Mouse (Mus musculus): ENCODE data around the gene Gm28308. TPM values are rescaled to one million over a fixed set of nuclear protein-coding genes. Genes with fewer than 3 reads are reported as not detected.

Gene Gm28308
- polyA plus RNA-seq, 2 experiments, result not detected

DNA sequence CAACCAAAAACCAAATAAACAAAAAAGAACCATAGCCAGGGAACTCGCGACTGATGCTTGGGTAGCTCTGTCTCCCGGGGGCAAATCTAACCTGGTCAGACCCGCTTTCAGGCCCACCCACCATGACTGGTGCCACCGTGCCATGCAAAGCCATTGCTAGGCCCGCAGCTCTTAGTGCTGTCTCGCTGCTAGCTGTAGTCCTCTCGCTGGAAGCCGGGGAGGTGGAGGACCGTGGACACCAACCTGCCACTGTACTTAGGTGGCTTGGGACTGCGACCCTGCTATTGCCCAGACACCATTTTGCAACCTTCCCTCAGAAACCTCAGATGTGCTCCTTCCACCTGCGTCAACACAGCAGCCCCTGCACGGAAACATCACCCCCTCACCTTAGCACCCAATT is 1.2 kb downstream of the Gm28308 start:
- peaks cover 97% of the 10 kb centered on the region for H3K27me3 ChIP-seq (ENCODE audit: control insufficient read depth, insufficient read depth, low read length)

DNA sequence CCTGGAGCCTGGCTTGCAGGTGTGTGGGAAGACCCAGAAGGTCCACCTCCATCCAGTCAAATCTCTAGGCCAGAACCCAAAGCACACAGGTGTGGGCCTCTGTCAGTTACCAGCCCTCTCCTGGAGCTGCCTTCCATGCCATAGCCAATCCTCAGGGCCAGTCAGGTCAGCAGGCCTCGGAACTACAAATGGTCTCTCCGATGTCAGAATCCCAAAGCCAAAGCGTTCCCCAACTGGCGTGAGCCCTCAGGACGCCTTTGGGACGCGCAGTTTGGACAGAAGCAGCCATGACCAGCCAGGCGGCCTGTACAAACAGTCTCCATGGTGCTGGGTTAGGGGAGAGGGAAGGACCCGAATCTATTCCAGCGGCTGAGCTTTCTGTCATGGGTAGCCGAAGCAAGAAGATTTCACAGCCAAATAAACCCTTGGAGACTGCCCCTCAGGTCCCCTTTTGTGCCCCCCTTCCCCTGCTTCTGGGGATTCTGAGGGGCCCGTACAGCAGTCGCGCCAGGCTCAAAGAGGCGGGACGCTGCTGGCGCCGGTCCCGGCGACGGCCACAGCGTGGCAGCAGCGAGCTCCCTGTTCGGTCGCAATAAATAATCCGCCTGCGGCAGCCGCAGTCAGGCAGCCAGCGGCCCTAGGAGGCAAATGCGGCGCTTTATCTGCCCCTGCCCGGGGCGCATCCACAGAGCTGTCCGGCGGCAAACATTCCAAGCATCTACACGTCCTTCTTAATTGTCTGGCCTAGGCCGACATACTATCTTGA is 1.8 kb downstream of the Gm28308 start:
- Histone ChIP-seq H3K27ac (no peak overlapping the region), H3K9me3 (ENCODE audit: control insufficient read depth, low read length) (no peaks in the 10 kb centered on the region), H3K4me2 (ENCODE audit: low read depth) (no peak overlapping the region; the same call in 1 of the 2 replicates), H3K9ac (replicated peaks) (no peak overlapping the region), H3K36me3 (replicated peaks; ENCODE audit: control insufficient read depth, insufficient read depth, low read depth) (no peaks in the 10 kb centered on the region), H3K4me3 (ENCODE audit: insufficient read depth in 1 of 2, low read depth in 2 of 2, low read length in 2 of 2) (no peak overlapping the region), H3K4me1 (replicated peaks; ENCODE audit: control insufficient read depth in 2 of 2, insufficient read depth in 2 of 2, low read length in 1 of 2) (no peaks in the 10 kb centered on the region), H3K27me3 (ENCODE audit: control insufficient read depth, insufficient read depth, low read length) (peaks cover 97% of the 10 kb centered on the region)
- DNase-seq (ENCODE audit: low read depth in 3 of 3, low spot score in 3 of 3) (no peak), ATAC-seq (ENCODE audit: insufficient read depth) (no peak)
- 2% methylated on average over 37 of the region's 37 CpGs for WGBS (ENCODE audit: insufficient replicate concordance)
- TF ChIP-seq CTCF (IDR thresholded peaks at IDR 0.05; ENCODE audit: low read depth) (peak; percentile 72), EP300 (IDR thresholded peaks at IDR 0.05; ENCODE audit: low read depth) (no peak)

More for the DNA sequence above, 1.2 kb downstream of the Gm28308 start:
- TF ChIP-seq CTCF (IDR thresholded peaks at IDR 0.05; ENCODE audit: low read depth), result no peak
- TF ChIP-seq EP300 (IDR thresholded peaks at IDR 0.05; ENCODE audit: low read depth), result no peak
- no peaks in the 10 kb centered on the region for H3K36me3 ChIP-seq (replicated peaks; ENCODE audit: control insufficient read depth, insufficient read depth, low read depth)
- no peak overlapping the region for H3K9ac ChIP-seq (replicated peaks)
- no peak for DNase-seq (ENCODE audit: low read depth in 3 of 3, low spot score in 3 of 3)
- no peaks in the 10 kb centered on the region for H3K4me1 ChIP-seq (replicated peaks; ENCODE audit: control insufficient read depth in 2 of 2, insufficient read depth in 2 of 2, low read length in 1 of 2)
- H3K27ac ChIP-seq, result no peak overlapping the region
- H3K4me3 ChIP-seq (ENCODE audit: insufficient read depth in 1 of 2, low read depth in 2 of 2, low read length in 2 of 2), result no peak overlapping the region
- H3K9me3 ChIP-seq (ENCODE audit: control insufficient read depth, low read length), result no peaks in the 10 kb centered on the region
- no peak for ATAC-seq (ENCODE audit: insufficient read depth)
- 2% methylated on average over 13 of the region's 13 CpGs for WGBS (ENCODE audit: insufficient replicate concordance)
- no peak overlapping the region; the same call in 1 of the 2 replicates for H3K4me2 ChIP-seq (ENCODE audit: low read depth)

DNA sequence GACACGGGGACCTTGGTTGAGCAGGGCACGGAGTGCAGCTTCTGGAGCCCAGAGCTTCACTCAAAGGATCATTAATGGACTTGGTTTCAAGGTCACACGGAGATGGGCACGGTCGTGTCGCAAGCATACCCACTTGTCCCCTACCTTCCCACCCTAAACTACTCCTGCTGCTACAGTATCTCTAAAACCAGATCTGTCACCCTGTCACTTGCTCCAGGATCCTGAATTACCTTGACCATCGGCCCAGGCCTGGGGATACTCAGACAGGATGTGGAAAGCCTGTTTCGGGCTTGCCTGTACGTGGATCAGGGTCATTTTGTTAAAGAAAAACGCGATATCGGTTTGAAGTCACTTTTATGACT is 3.5 kb downstream of the Gm28308 start:
- no peak for TF ChIP-seq CTCF (IDR thresholded peaks at IDR 0.05; ENCODE audit: low read depth)
- no peak for TF ChIP-seq EP300 (IDR thresholded peaks at IDR 0.05; ENCODE audit: low read depth)
- H3K4me1 ChIP-seq (replicated peaks; ENCODE audit: control insufficient read depth in 2 of 2, insufficient read depth in 2 of 2, low read length in 1 of 2), result no peaks in the 10 kb centered on the region
- peaks cover 97% of the 10 kb centered on the region for H3K27me3 ChIP-seq (ENCODE audit: control insufficient read depth, insufficient read depth, low read length)
- no peak overlapping the region for H3K4me2 ChIP-seq (ENCODE audit: low read depth)
- WGBS (ENCODE audit: insufficient replicate concordance), result 25% methylated on average over 12 of the region's 12 CpGs
- no peak overlapping the region for H3K27ac ChIP-seq
- H3K4me3 ChIP-seq (ENCODE audit: insufficient read depth in 1 of 2, low read depth in 2 of 2, low read length in 2 of 2), result no peak overlapping the region
- no peaks in the 10 kb centered on the region for H3K36me3 ChIP-seq (replicated peaks; ENCODE audit: control insufficient read depth, insufficient read depth, low read depth)
- no peaks in the 10 kb centered on the region for H3K9me3 ChIP-seq (ENCODE audit: control insufficient read depth, low read length)
- no peak for ATAC-seq (ENCODE audit: insufficient read depth)
- H3K9ac ChIP-seq (replicated peaks), result no peak overlapping the region
- DNase-seq (ENCODE audit: low read depth in 3 of 3, low spot score in 3 of 3), result no peak

GRCm38 (mm10) chr6:52208868-52209684 is 4.1 kb downstream of the Gm28308 start:
- peaks cover 97% of the 10 kb centered on the region for H3K27me3 ChIP-seq (ENCODE audit: control insufficient read depth, insufficient read depth, low read length)
- H3K27ac ChIP-seq, result no peak overlapping the region
- ATAC-seq (ENCODE audit: insufficient read depth) (no peak), DNase-seq (ENCODE audit: low read depth in 3 of 3, low spot score in 3 of 3) (no peak)
- H3K4me3 ChIP-seq (ENCODE audit: insufficient read depth in 1 of 2, low read depth in 2 of 2, low read length in 2 of 2), result no peak overlapping the region
- no peaks in the 10 kb centered on the region for H3K9me3 ChIP-seq (ENCODE audit: control insufficient read depth, low read length)
- 0 out of 2 replicates have a peak overlapping the region, but pooled peaks have one; percentile 22 for H3K4me2 ChIP-seq (ENCODE audit: low read depth)
- no peaks in the 10 kb centered on the region for H3K36me3 ChIP-seq (replicated peaks; ENCODE audit: control insufficient read depth, insufficient read depth, low read depth)
- H3K4me1 ChIP-seq (replicated peaks; ENCODE audit: control insufficient read depth in 2 of 2, insufficient read depth in 2 of 2, low read length in 1 of 2), result no peaks in the 10 kb centered on the region
- no peak overlapping the region for H3K9ac ChIP-seq (replicated peaks)
- no peak for TF ChIP-seq CTCF (IDR thresholded peaks at IDR 0.05; ENCODE audit: low read depth)
- no peak for TF ChIP-seq EP300 (IDR thresholded peaks at IDR 0.05; ENCODE audit: low read depth)
- 10% methylated on average over 18 of the region's 18 CpGs for WGBS (ENCODE audit: insufficient replicate concordance)

All from liver, embryonic 14.5 days (tissue).